Mouse (Mus musculus): Measurements from ENCODE around the gene Ppm1n.

DNA sequence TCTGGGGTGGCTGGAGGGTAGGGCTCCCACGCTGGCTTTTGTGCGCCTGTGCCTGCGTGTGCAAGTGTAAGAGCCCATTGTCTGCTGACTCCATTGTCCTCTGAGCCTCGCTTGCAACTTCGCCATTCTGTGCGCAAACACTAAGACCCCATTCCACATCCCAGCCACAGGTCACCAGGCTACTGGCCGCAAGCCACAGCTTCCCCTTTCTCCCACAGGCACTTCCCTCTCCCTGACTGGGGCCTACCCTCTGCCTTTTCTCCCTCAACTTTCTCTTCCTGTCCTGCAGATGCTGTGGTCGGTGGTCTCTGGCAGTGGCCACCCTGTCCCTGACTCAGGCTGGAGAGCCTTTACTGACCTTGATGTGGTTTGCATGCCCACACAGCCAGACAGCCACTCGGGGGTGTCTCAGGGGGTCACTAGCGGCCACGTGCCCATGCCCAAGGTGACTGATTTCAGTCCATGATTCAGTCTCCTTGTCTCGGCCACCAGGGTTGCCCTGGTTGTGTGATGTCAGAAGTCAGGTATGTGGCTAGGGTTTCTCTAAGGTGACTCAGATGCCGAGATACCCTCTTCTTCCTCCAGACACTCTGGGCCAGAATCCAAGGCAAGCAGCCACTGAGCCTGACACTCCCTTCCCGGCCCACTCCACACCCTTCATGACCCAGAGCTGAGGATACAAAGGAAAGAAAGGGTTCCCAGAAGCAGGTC lies 36.7 kb upstream of the Ppm1n start:
- TF ChIP-seq CTCF (IDR thresholded peaks at IDR 0.05; ENCODE audit: low read depth, low read length) (no peak), POLR2A (IDR thresholded peaks at IDR 0.05; ENCODE audit: extremely low read depth, insufficient read depth, low read length) (no peak)
